Mouse (Mus musculus): ENCODE measurements around the gene Uck2. TPM values are rescaled to one million over a fixed set of nuclear protein-coding genes. Genes with fewer than 3 reads are reported as not detected.

Gene Uck2
- polyA plus RNA-seq, 1 experiment = 160 TPM

GRCm38 (mm10) chr1:167211979-167212614, 73.0 kb downstream of the Uck2 start:
- TF ChIP-seq CTCF (IDR thresholded peaks at IDR 0.05; ENCODE audit: control insufficient read depth, insufficient read depth, insufficient replicate concordance, low read depth, low read length) (no peak; the same call in 1 of the 2 replicates), POLR2A (IDR thresholded peaks at IDR 0.05; ENCODE audit: control insufficient read depth, low read depth, low read length) (no peak)
- Histone ChIP-seq H3K27me3 (ENCODE audit: control insufficient read depth, insufficient read depth, low read length) (no peaks in the 10 kb centered on the region), H3K4me3 (ENCODE audit: control insufficient read depth, low read depth, low read length) (no peak overlapping the region), H3K27ac (ENCODE audit: control insufficient read depth, insufficient read depth, low read depth, low read length) (no peak overlapping the region), H3K36me3 (ENCODE audit: control insufficient read depth, insufficient read depth, low read length) (no peaks in the 10 kb centered on the region), H3K4me1 (ENCODE audit: control insufficient read depth, insufficient read depth, low read length) (no peaks in the 10 kb centered on the region)

GRCm38 (mm10) chr1:167208816-167209215, 76.3 kb downstream of the Uck2 start:
- no peaks in the 10 kb centered on the region for H3K4me1 ChIP-seq (ENCODE audit: control insufficient read depth, insufficient read depth, low read length)
- no peak overlapping the region for H3K27ac ChIP-seq (ENCODE audit: control insufficient read depth, insufficient read depth, low read depth, low read length)
- no peaks in the 10 kb centered on the region for H3K36me3 ChIP-seq (ENCODE audit: control insufficient read depth, insufficient read depth, low read length)
- H3K27me3 ChIP-seq (ENCODE audit: control insufficient read depth, insufficient read depth, low read length) = no peaks in the 10 kb centered on the region
- TF ChIP-seq CTCF (IDR thresholded peaks at IDR 0.05; ENCODE audit: control insufficient read depth, insufficient read depth, insufficient replicate concordance, low read depth, low read length) (no peak), POLR2A (IDR thresholded peaks at IDR 0.05; ENCODE audit: control insufficient read depth, low read depth, low read length) (no peak)
- no peak overlapping the region for H3K4me3 ChIP-seq (ENCODE audit: control insufficient read depth, low read depth, low read length)

GRCm38 (mm10) chr1:167205177-167205750, 79.9 kb downstream of the Uck2 start:
- TF ChIP-seq CTCF (IDR thresholded peaks at IDR 0.05; ENCODE audit: control insufficient read depth, insufficient read depth, insufficient replicate concordance, low read depth, low read length) (no peak), POLR2A (IDR thresholded peaks at IDR 0.05; ENCODE audit: control insufficient read depth, low read depth, low read length) (no peak)
- Histone ChIP-seq H3K4me1 (ENCODE audit: control insufficient read depth, insufficient read depth, low read length) (no peaks in the 10 kb centered on the region), H3K4me3 (ENCODE audit: control insufficient read depth, low read depth, low read length) (no peak overlapping the region), H3K36me3 (ENCODE audit: control insufficient read depth, insufficient read depth, low read length) (no peaks in the 10 kb centered on the region), H3K27ac (ENCODE audit: control insufficient read depth, insufficient read depth, low read depth, low read length) (no peak overlapping the region), H3K27me3 (ENCODE audit: control insufficient read depth, insufficient read depth, low read length) (no peaks in the 10 kb centered on the region)

- Histone ChIP-seq H3K27me3 (ENCODE audit: control insufficient read depth, insufficient read depth, low read length) (no peaks in the 10 kb centered on the region), H3K4me3 (ENCODE audit: control insufficient read depth, low read depth, low read length) (no peak overlapping the region), H3K4me1 (ENCODE audit: control insufficient read depth, insufficient read depth, low read length) (no peaks in the 10 kb centered on the region), H3K36me3 (ENCODE audit: control insufficient read depth, insufficient read depth, low read length) (no peaks in the 10 kb centered on the region), H3K27ac (ENCODE audit: control insufficient read depth, insufficient read depth, low read depth, low read length) (no peak overlapping the region)
- TF ChIP-seq CTCF (IDR thresholded peaks at IDR 0.05; ENCODE audit: control insufficient read depth, insufficient read depth, insufficient replicate concordance, low read depth, low read length) (no peak), POLR2A (IDR thresholded peaks at IDR 0.05; ENCODE audit: control insufficient read depth, low read depth, low read length) (no peak)
These were observed 80.7 kb downstream of the Uck2 start for GRCm38 (mm10) chr1:167204421-167204820.

- TF ChIP-seq CTCF (IDR thresholded peaks at IDR 0.05; ENCODE audit: control insufficient read depth, insufficient read depth, insufficient replicate concordance, low read depth, low read length) = no peak
- H3K4me1 ChIP-seq (ENCODE audit: control insufficient read depth, insufficient read depth, low read length) = 0 out of 2 replicates have a peak, but pooled peaks cover 2% of the 10 kb centered on the region
These were observed 90.4 kb downstream of the Uck2 start for GRCm38 (mm10) chr1:167194766-167195165.

GRCm38 (mm10) chr1:167187791-167188190, 97.3 kb downstream of the Uck2 start:
- H3K4me3 ChIP-seq (ENCODE audit: control insufficient read depth, low read depth, low read length) = no peak overlapping the region
- H3K27ac ChIP-seq (ENCODE audit: control insufficient read depth, insufficient read depth, low read depth, low read length) = no peak overlapping the region
- no peaks in the 10 kb centered on the region for H3K36me3 ChIP-seq (ENCODE audit: control insufficient read depth, insufficient read depth, low read length)
- no peaks in the 10 kb centered on the region for H3K4me1 ChIP-seq (ENCODE audit: control insufficient read depth, insufficient read depth, low read length)
- no peaks in the 10 kb centered on the region for H3K27me3 ChIP-seq (ENCODE audit: control insufficient read depth, insufficient read depth, low read length)
- no peak for TF ChIP-seq CTCF (IDR thresholded peaks at IDR 0.05; ENCODE audit: control insufficient read depth, insufficient read depth, insufficient replicate concordance, low read depth, low read length)
- TF ChIP-seq POLR2A (IDR thresholded peaks at IDR 0.05; ENCODE audit: control insufficient read depth, low read depth, low read length) = no peak

More at GRCm38 (mm10) chr1:167194766-167195165, 90.4 kb downstream of the Uck2 start:
- Histone ChIP-seq H3K4me3 (ENCODE audit: control insufficient read depth, low read depth, low read length) (no peak overlapping the region), H3K27ac (ENCODE audit: control insufficient read depth, insufficient read depth, low read depth, low read length) (no peak overlapping the region), H3K27me3 (ENCODE audit: control insufficient read depth, insufficient read depth, low read length) (no peaks in the 10 kb centered on the region), H3K36me3 (ENCODE audit: control insufficient read depth, insufficient read depth, low read length) (no peaks in the 10 kb centered on the region)

DNA sequence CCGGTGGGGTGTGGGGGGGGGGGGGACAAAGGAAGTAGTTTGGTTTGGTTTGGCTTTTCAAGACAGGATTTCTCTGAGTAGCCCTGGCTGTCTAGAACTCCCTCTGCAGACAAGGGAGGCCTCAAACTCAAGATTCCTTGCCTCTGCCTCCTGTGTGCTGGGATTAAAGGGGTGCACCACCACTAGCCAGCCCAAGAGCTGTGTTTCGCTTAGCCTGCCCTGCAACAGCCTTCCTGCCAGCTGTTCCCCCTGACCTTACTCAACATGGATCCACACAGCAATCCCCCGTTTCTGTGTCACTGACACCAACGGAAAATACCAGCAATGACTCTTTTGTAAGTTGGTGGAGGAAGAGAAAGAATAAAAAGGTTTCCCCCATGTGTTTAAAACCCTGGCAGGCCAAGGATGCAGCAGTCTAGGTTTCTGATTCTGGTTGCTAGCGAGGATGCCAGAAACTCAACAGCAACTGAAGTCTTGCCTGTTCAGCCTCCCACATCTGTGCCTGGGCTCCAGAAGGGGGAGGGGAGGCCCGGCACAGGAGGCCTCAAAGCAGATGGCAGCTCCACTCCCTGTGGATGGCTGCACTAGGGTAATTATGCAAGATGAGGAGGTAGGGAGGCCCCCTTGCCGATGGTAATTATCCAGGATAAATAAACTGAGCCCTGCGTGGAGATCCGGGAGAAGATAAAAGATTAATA, 103.1 kb downstream of the Uck2 start:
- Histone ChIP-seq H3K36me3 (ENCODE audit: control insufficient read depth, insufficient read depth, low read length) (no peaks in the 10 kb centered on the region), H3K27me3 (ENCODE audit: control insufficient read depth, insufficient read depth, low read length) (no peaks in the 10 kb centered on the region), H3K4me1 (ENCODE audit: control insufficient read depth, insufficient read depth, low read length) (no peaks in the 10 kb centered on the region), H3K27ac (ENCODE audit: control insufficient read depth, insufficient read depth, low read depth, low read length) (no peak overlapping the region), H3K4me3 (ENCODE audit: control insufficient read depth, low read depth, low read length) (no peak overlapping the region)
- TF ChIP-seq CTCF (IDR thresholded peaks at IDR 0.05; ENCODE audit: control insufficient read depth, insufficient read depth, insufficient replicate concordance, low read depth, low read length) (no peak), POLR2A (IDR thresholded peaks at IDR 0.05; ENCODE audit: control insufficient read depth, low read depth, low read length) (no peak)

Other genes with a start within 250 kb of the Uck2 start
- 27.7 and 34.0 TPM in 2 replicates for gene Tmco1, start 23.1 kb upstream of the Uck2 start, polyA plus RNA-seq (2012; rRNA removed)
- gene Aldh9a1, start 64.7 kb upstream of the Uck2 start, polyA plus RNA-seq (2012; rRNA removed) = 30.8 and 33.6 TPM in 2 replicates
- 16.5 and 18.9 TPM in 2 replicates for gene Mgst3, start 108.5 kb upstream of the Uck2 start, polyA plus RNA-seq (2012; rRNA removed)
- gene Lrrc52, start 181.5 kb upstream of the Uck2 start, polyA plus RNA-seq (2012; rRNA removed) = 60.6 and 74.8 TPM in 2 replicates